Mouse (Mus musculus) stomach, postnatal 0 days (tissue): ENCODE results near the gene Uvrag.

ENCODE experiments used
- CTCF ChIP-seq: IDR thresholded peaks from 2 replicates; pipeline ENCODE4 v1.5.1; 2016; ENCODE audit warnings: antibody characterized with exemption, low read depth, mild to moderate bottlenecking, moderate library complexity
- EP300 ChIP-seq: optimal IDR thresholded peaks from 2 replicates; pipeline ENCODE3; 2016; ENCODE audit warnings: antibody characterized with exemption

GRCm38 (mm10) chr7:98862994-98863393 lies 277.9 kb downstream of the Uvrag start:
- no peak for TF ChIP-seq CTCF
- TF ChIP-seq EP300, result no peak
